Mouse (Mus musculus) hindlimb bud, embryonic 11.5 days (tissue): ENCODE measurements around the gene Nmnat2.

ENCODE experiments used
- DNase-seq: peaks from one replicate; pipeline ENCODE4 v3.0.0-alpha.2; 2012; ENCODE audit warnings: low read depth, low spot score; ENCODE audit errors: extremely low spot score

Nmnat2 gene

DNA sequence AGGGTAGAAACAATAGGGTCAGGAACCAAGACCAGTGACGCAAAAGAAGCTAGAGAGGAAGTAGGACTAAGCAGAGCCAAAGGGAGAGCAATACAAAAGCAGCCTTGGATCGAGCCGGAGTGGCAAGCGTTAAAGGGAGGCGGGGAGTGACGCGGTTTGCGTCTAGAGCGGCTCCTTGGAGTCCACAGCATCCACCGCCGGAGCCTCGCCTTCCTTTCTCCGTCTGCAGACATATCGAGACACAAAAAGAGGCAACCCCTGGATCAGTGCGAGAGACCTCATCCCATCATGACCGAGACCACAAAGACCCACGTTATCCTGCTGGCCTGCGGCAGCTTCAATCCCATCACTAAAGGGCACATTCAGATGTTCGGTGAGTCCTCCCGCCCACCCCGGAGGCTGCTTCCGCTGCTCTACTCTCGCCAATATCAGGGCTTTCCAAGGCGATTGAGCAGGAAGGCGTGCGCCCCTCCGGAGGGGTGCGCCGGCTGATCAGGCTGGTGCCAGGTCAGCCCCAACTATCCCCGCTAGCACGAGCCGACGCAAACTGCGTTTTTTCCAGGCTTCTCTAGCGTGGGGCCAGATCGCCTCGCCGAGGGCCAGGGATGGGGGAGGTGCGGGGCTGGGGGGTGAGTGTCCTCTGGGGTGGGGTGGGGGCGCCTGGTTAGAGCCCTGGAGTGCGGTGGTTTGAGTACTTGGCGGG is at the start of gene Nmnat2:
TSS of gene Nmnat2 (plus strand) at position 173 of the 703 bp plus-strand sequence.
- DNase-seq = no peak

DNA sequence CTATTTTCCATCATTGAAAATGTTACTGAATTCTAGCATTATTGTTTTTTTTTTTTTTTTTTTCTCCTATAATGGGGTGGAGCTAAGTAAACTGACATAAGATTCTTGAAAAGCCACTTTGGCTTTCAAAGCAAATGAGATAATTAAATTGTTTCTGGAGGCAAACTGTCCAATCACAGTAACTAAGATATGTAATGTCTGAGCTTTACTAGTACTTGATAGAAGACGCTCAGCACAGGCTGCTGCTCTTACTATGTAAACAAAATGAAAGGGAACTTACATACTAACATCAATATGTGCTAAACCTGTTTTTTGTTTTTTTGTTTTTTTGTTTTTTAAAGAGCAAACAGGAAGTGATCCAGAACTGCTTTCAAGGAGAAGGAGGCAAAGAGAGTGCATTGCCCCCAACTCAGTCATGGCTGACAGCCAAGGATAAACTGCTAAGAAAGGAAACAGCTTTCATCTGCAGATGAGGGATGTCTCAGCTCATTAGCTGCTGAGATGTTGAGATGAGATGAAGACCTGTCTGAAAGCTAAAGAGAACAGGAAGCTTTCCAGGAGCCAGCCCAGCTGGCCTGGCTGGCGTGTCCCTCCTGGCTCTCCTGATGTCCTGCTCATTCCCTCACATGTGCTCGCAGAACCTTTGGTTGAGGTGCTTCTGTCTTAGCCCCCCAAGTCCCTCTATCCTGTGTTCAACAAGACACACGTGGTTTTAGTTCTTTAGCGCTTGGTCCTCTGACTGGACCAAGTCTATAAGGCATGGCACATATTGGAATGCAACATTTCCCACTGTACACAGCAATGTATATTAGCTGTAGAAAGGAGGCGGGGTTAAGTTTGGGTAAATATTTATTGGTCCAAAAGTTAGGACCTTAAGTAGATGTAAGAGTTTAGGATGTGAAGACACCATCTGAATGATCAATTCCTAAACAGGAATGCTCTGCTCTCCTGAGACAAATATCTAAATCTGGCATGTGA is 41.0 kb upstream of the Nmnat2 start:
- DNase-seq = no peak

DNA sequence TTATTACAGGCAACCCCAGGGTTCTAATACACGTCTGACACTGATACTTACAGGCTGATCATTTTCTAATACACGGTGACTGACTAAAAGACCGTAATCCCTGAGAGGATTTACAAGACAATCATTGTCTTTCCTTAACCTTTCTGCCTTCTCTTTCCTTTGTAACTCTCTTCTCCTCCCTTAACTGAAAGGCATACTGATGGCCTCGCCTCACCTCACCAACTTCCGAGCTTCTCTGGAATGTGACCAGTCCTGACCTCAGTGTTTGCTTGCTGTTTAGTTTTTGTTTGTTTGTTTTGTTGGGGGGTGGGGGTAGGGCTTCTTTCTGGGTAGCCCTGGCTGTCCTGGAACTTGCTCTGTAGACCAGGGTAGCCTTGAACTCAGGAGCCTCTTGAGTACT is 39.0 kb upstream of the Nmnat2 start:
- DNase-seq = no peak

DNA sequence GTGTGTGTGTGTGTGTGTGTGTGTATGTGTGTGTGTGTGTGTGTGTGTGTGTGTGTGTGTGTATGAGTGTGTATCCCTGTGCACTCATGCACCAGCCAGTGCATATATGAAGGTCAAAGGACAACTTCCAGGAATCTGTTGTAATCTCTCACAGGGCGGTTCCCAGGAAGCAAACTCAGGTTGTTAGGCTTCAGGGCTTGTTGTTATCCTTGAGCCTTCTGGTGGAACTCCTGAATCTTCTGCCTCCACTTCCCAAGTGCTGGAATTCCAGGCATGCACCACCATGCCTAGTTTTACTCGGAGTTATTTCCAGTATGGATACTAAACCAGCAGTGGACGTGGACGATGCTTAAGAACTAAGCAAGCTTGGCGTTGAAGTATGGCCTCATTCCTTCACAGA is 37.9 kb upstream of the Nmnat2 start:
- no peak for DNase-seq

DNA sequence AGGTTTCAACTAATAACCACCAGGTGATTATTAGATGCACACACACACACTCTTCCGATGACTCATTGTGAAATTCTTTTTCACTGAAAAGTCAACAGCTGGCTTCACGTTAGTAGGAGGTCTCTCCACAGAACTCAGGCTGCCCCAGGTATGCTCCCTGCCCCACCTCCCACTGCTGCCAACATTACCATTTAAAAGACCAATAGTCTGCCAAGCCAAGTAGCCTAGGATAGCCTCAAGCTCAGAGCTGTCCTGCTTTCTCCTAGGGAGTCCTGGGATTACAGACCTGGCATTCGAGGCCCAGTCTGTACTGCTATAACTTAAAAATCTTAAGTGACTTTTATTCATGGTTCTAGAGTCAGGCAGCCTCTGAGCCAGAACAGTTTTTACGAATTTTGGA is 37.2 kb upstream of the Nmnat2 start:
- DNase-seq = no peak

DNA sequence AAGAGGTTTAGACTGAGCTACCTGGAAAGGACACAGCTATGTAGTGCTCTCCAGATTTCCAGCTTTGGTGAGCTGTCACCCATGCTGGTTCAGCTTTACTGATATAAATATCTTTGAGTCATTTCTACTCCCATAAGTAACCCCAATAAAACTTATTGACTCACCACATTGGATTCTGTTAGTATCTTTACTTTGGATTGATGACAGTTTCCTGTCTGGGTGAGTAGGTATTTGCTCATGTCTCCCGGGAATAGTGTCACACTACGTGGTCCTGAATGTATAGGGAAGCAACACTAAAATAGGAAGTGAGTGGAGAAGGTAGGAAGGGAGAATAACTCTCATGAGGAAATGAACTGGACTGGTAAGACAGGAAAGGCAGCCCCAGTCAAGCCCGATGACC is 33.0 kb upstream of the Nmnat2 start:
- DNase-seq = no peak

DNA sequence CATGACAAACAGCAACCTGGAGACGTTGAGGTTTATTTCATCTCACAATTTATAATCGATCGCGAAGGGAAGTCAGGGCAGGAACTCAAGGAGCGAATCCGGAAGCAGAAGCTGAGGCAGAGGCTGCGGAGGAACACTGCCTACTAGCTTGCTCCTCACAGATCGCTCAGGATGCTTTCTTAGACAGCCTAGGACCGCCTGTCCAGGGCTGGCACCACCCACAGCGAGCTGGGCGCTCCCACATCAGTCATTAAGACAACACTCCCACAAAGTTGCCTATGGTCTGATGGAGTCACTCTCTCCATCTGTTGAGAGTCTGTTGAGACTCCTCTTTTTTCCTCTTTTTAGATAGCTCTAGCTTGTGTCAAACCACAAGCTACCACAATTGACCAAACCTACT is 20.8 kb upstream of the Nmnat2 start:
- DNase-seq = no peak

DNA sequence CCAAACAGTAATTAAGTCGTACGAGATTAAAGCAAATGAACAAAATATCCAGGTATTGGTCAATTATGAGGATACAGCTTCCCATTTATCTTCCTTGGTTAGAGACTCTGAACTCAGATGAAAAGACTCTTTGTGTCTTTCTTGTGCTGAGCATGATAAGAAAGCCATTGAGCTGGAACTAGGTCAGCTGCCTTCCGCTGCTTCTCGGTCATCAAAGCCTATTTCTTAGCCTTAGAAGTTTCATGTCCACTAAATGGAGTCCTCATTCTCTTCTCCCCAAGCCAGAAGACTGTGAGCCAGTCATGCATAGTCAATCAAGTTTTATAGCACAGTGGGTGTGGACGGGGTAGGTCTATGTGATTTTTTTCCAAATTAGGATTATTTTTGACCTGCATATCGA is 19.3 kb upstream of the Nmnat2 start:
- DNase-seq = no peak

DNA sequence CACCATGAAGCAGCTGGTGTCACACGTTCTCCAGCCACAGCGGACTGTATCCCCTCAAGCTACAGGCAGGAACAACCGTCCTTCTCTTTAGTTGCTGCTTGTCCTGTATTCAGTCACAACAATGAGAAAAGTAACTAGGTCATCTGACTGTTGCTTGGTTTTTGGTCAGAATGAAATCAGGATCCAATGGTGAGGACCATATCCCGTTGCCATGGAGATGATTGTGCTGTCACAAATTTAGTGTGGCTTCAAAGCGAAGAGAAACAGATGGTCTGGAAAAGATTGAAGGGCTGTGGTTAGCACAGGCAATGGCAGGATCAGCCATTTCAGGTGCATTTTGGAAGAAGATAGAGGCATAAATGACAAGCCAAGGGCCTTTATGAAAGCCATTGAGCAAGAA is 18.4 kb upstream of the Nmnat2 start:
- no peak for DNase-seq

DNA sequence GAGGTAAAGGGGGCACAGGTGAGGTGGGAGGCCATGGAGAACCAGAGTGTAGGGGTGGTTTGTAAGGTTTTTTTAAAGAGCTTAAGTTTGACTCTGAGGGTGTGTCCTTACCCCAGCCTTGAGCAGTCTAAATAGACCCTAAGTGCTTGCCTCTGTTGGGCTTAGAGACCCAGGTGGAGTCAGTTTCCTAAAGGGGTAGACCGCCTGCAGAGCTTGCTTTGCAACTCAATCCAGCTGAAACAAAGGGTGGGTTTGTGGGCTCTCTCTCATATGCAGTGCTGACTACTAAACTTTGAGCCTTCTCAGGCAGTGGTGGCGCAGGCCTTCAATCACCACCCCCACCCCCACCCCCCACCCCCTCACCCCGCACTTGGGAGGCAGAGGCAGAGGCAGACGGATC is 11.8 kb upstream of the Nmnat2 start:
- DNase-seq = no peak

DNA sequence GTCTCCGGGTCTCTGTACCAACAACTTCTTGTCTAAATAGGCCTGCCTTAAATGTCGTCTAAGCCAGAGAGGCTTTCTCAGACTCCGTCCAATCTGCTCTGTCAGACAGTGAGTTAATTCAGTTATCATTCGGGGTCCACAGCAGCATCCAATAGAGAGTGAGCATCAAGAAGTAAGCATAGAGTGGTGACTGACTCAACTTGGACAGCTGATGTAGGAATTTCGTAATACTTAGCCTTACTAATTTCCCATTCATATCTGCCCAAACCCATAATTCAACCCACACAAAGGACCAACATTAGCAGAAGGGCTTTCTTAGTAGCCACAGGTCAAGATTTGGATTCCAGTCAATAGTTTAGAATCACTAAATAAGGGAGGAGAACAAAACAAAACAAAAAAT is 626 bp upstream of the Nmnat2 start:
- DNase-seq = no peak

DNA sequence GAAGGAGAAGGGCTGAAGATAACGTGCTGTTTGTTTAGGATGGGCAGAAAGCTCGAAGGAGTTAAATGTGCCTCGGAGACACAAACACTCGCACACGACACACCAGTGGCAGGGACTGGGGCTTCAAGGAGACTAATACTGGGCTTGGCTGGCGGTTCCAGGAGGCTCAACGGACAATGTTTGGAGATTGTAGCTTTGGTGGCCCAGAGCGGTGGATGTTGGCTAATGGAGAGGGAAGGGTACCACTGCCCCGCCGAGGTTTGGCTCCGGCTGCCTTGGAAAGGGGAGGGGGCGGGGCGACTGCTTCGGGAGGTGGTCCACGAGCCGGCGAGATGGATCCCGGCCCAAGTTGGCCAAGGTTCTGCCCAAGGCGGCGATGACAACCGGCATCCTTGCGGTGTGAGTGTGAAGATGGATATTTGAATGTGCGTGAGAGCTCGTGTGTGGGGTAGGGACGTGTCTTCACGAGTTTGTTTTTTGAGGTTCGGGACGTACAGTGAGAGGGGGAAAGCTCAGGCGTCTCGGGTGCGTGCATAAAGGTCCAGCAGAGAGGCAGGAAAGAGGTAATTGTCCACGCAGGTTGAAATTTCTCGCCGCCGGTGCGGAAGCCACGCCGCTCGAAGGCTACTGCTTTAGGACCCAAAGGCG is 895 bp downstream of the Nmnat2 start:
- no peak for DNase-seq

DNA sequence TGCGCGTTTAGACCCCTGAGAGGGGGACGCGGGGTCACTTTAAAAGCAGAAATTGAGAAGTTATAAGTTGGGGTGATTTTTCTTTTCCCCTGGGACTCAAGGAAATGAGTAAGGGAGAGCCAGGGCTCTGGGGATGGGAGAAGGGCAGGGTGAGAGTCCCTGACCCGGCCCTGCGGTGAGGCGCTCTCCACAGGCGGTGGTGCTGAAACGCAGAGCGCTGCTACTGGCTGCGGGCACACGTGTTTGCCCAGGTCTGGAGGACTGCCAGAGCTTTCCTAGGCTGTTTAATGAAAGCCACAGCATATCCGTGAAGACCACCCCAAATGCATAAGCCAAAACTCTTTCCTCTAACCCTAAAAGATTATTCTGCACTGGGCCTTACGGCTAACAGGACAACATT is 1.4 kb downstream of the Nmnat2 start:
- peak; percentile 33 for DNase-seq

DNA sequence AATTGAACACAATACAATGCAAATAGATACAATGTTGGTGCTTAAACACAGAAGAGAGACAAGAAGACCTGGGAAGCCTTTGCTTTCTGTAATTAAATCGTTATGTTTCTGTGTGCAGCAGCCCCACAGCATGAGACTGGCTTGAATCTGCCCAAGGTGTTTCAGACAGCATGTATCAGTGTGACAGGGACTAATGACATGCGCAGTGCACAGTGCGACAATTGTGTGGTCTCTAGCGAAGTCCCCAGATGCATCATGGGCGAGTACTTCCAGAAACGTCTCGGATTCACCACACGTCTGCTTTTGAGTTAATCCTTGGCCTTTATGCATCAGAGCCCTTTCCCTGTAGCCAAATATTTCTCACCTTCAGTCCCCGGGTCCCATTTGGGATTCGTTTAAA is 9.6 kb downstream of the Nmnat2 start:
- no peak for DNase-seq

DNA sequence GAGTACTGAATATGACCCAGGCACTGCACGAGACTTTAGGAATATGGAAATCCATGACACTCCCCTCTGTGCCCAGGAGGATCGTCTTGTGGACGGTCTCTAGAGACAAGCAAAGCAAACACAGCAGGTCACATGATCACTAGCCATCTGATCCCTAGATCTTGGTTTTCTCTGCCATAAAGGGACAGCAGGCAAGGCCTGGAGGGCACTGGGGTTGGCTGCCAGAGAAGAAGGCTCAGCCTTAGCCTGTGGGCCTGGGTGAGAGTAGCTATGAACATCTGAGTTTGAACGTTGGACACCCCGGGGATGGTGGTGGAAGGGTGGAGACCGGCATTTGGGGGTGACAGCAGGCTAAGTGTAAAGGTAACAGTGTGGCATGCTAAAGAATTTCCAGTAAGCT is 11.4 kb downstream of the Nmnat2 start:
- DNase-seq = no peak

DNA sequence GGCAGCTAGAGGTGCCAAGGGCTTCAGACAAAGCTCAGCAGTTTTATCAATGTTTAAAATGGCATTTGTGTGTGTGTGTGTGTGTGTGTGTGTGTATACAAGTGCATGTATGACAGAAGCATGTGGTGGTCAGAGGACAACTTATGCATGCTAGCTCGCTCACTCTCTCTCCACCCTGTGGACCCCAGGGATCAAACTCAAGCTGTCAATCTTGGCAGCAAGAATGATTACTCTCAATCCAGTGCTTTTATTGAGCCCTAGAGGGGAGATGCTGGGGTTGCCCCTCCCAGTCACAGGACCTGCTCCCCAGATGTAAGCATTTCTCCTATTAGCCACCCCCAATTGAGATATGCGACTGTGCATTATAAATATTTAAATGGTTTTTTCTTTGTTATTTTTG is 11.9 kb downstream of the Nmnat2 start:
- DNase-seq = no peak

DNA sequence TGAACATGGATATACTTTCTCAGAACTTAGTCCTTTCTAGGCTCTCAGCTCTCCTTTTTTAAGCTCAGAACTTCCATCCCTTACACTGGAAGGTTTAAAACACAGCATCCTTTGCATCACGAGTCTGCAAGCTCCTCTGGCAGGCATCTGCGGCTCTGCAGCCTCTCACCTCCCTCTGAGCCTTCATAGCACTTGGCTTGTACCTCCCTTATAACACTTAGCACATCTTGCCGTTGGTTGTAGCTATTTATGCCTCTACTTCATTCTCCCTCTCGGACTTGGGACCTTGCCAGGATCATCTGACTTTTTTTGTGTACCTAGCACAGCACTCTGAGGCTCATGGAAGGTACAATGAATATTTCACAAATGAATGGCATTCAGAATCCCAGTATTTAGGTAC is 14.3 kb downstream of the Nmnat2 start:
- DNase-seq = no peak

DNA sequence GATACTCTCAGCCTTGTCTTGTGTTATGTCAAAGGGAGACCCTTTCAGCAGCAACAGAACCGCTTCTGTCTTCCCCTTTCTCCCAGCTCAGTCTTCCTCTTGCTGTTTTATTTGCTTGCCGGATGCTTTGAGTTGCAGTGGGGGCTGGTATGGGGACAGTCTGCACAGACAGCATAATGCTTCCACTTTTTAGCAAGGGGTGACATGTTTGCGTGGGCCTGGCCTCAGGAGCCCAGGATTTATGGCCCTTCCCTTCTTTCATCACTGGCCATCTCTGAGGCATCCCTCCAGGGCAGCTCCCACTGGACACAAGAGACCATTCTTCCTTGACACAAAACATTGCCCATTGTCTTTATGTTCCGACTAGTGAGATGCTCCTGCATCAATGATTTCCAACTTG is 18.2 kb downstream of the Nmnat2 start:
- DNase-seq = no peak

DNA sequence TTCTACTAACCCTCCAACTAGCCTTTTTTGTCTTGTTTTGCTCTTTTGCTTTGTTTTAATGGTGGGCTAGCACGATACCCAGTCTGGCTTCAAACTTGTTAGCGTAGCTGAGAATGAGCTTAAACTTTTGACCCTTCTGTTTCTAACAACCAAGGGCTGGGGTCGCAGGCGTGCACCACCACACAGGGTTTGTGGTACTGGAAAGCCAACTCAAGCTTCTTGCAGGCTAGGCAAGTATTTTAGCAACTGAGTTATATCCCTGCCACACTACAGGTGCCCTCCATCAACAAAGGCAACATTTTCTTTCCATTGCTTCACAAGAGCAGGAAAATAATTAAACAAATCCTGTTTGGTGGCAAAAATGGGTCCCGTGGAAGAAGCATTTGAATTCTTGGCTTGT is 18.6 kb downstream of the Nmnat2 start:
- DNase-seq = no peak

DNA sequence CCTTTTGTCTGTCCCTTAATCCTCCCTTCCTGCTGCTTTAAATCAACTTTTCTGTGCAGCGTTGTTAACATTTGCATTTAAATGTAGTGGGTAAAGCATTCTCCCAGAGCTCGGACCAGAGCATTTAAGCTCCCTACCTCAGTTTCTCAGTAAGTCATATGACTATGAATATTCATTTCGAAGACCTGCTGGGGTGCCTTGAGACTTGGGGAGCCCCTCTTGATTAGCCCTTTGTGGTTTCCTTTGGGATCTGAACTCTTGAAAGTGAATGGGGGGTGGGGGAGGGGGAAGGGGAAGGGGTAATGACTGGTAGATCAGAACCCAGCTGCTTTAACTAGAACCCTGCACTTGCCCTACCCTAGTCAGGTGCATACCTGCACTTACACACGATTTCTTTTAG is 19.1 kb downstream of the Nmnat2 start:
- DNase-seq = no peak

DNA sequence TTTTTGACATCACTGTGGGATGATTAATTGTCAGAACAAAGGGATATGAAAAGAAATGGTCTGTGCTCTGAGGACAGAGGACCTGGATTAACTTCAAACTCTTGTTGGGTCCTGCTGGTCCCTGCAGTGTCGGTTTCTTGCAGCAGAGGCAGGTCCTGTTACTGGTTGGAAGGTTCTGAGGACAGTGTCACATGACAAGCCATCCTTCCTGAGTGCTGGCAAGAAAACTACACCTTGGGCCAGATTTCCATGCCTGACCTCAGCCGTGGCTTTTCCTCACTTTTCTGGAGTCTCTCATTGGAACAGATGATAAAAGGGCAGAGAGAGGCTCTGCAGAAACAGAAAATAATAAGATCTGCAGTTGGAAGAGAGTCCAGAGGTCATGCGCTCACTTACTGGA is 20.4 kb downstream of the Nmnat2 start:
- no peak for DNase-seq

DNA sequence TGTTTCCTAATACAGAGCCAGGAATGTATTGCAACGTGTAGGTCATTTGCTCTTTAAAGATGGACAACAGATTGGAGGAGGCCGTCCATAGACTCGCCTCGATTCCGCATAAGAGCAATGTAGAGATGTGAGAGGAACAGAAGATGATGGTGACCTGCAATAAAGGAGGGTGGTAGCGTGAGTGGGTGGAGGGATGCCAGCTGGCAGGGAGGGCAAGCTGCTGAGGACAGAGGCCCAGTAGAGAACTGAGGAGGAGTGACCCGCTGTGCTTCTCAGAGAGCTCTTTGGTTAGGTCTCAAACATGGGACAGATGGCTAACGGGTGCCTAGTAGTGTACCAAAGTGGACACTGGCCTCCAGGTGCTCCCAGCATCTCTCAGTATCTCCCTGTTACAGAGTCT is 23.9 kb downstream of the Nmnat2 start:
- no peak for DNase-seq
